Mouse (Mus musculus) intestine, postnatal 0 days (tissue): ENCODE measurements at regions not wholly inside any gene's neighbourhood (a gene's known extent, or its start where the extent isn't known, plus 50 kb on each side); places are given as distances from the start of the nearest gene placed in this dataset.

ENCODE experiments used
- ATAC-seq: fragments of 200-750 bp; cut with Nextera tagmentation; 2 replicates; pipeline ENCODE4 v1.8.0; 2017; ENCODE audit warnings: mild to moderate bottlenecking, moderate TSS enrichment, moderate library complexity
- H3K27ac ChIP-seq: fragments of 300-500 bp; sonication (generic); 2 replicates; pipeline ENCODE4 v1.5.1; 2014; ENCODE audit warnings: mild to moderate bottlenecking, low read depth, low read length, moderate library complexity
- H3K27me3 ChIP-seq: fragments of 300-500 bp; sonication (generic); replicated peaks from 2 replicates; pipeline ENCODE4 v1.6.1; 2014; ENCODE audit warnings: low read length, mixed read lengths; ENCODE audit not compliant: control insufficient read depth, insufficient read depth
- H3K36me3 ChIP-seq: fragments of 300-500 bp; sonication (generic); 2 replicates; pipeline ENCODE4 v1.6.1; 2014; ENCODE audit warnings: mild to moderate bottlenecking, moderate library complexity; ENCODE audit not compliant: control insufficient read depth, insufficient read depth
- H3K4me1 ChIP-seq: fragments of 300-500 bp; sonication (generic); replicated peaks from 2 replicates; pipeline ENCODE4 v1.6.1; 2014; ENCODE audit warnings: antibody characterized with exemption, low read length, mixed read lengths; ENCODE audit not compliant: control insufficient read depth, insufficient read depth
- H3K4me2 ChIP-seq: fragments of 300-500 bp; sonication (generic); replicated peaks from 2 replicates; pipeline ENCODE4 v1.6.1; 2014; ENCODE audit warnings: low read depth, mild to moderate bottlenecking, moderate library complexity
- H3K4me3 ChIP-seq: fragments of 300-500 bp; sonication (generic); 2 replicates; pipeline ENCODE4 v1.5.1; 2014; ENCODE audit warnings: low read depth, low read length
- H3K9ac ChIP-seq: fragments of 300-500 bp; sonication (generic); 2 replicates; pipeline ENCODE4 v1.6.1; 2014; ENCODE audit warnings: mild to moderate bottlenecking, low read depth, low read length
- H3K9me3 ChIP-seq: fragments of 300-500 bp; sonication (generic); 2 replicates; pipeline ENCODE4 v1.6.1; 2016; ENCODE audit warnings: mixed run types; ENCODE audit not compliant: control insufficient read depth
- CTCF ChIP-seq: sonication (generic); IDR thresholded peaks from 2 replicates; pipeline ENCODE4 v1.5.1; 2016; ENCODE audit warnings: low read depth, mild to moderate bottlenecking, control low read depth, antibody characterized with exemption, moderate library complexity
- WGBS: fragments of 180-500 bp; shearing (Covaris S2); extraction: QIAGEN DNeasy Blood & Tissue Kit; methylation state at CpG from one replicate; pipeline ENCODE4 v1.1.7; 2014; 5-methylcytosine and 5-hydroxymethylcytosine counted together

DNA sequence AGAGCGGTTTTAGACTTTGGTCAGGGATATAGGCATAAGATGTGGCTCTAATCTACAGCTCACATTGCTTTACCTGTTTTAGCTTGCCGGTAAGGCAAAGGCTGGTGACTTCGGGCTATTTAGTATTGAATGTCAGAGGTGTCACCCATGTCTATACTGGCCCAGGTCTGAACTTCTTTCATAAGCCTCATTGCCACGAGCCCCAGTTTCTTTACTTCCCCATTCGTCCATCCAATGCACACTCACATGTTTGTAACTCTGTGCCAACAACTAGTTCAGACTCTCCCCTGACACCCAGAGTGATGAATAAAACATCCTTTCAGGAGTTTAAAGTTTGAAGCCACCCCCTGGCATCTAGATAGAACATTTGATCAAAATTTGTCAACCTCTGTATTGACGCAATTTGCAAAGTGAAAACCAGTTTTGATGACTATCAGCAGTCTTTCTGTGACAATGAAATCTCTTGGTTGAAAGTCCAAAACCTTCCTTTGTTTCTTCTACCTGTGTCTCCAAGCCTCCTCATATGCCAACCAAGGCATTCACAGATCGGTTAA, 288.4 kb downstream of the Ets1 start:
- Histone ChIP-seq H3K9ac (no peak overlapping the region), H3K4me2 (no peak overlapping the region), H3K9me3 (no peaks in the 10 kb centered on the region), H3K4me1 (no peaks in the 10 kb centered on the region), H3K27me3 (no peaks in the 10 kb centered on the region), H3K27ac (no peak overlapping the region), H3K4me3 (no peak overlapping the region), H3K36me3 (no peaks in the 10 kb centered on the region)
- 89% methylated on average over 7 of the region's 7 CpGs for WGBS
- no peak for TF ChIP-seq CTCF
- ATAC-seq, result no peak

DNA sequence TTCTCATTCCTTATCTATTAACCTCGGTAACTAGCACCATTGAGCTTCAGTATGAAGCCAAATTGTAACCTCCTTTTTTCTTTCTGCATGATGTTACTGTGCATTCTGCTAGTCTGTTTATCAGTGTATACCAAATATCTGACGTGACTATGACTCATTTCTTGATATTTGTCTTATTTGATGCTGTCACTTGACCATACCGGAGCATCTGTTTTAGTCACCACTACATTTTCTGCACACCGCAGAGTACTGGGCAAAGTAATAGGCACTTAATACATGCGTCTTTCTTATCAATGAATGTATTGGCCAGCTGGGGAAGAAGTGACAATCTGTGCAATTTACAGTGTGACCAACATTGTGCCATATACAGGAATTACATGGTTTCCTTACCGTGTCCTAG, 289.0 kb downstream of the Ets1 start:
- no peak overlapping the region for H3K9ac ChIP-seq
- H3K4me2 ChIP-seq, result no peak overlapping the region
- WGBS, result 87% methylated on average over 6 of the region's 6 CpGs
- H3K36me3 ChIP-seq, result no peaks in the 10 kb centered on the region
- TF ChIP-seq CTCF, result no peak
- H3K27ac ChIP-seq, result no peak overlapping the region
- H3K9me3 ChIP-seq, result no peaks in the 10 kb centered on the region
- H3K4me1 ChIP-seq, result no peaks in the 10 kb centered on the region
- ATAC-seq, result no peak
- H3K4me3 ChIP-seq, result no peak overlapping the region
- H3K27me3 ChIP-seq, result no peaks in the 10 kb centered on the region

DNA sequence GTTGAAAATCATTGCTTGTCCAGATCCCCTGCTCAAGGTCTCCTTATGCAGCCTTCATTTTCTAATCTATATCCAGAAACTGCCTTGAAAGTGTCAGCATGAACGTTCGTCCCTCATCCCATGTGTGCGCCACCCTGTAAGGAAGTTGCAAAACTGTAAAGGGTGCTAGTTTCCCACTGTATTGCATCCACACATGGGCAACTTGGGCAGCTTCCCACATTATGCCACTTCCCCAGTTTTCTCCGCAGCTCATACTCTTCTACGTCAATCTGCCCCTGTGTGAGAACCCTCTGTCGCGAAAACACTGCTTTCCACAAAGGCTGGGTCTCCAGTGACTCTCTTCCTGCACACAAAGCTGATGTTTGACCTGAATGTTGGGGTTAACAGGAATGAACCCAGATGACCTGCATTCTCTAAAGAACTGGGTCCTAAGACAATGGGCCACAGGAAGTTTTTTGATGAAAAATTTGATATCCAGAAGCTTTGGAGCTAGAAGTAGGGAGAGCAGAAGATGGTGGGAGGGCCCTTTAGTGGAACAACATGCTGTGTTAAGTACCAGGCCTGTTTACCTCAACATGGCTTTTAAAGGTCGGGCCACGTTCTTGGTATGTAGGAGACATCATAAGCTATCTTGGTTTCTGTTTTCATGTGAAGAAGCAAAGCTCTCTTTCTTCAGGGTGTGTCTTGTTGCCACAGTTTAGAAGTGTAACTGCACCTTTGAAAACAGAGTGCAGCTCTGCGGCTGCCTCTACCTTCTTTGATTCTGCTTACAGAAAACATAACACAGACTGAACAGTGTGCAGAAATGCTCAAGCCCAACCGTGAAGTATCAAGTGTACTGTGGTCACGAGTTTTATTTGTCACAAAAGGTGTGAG, 289.9 kb downstream of the Ets1 start:
- WGBS, result 77% methylated on average over 12 of the region's 12 CpGs
- no peak for ATAC-seq
- Histone ChIP-seq H3K9ac (no peak overlapping the region), H3K4me2 (no peak overlapping the region), H3K36me3 (no peaks in the 10 kb centered on the region), H3K4me1 (no peaks in the 10 kb centered on the region), H3K27ac (no peak overlapping the region), H3K4me3 (no peak overlapping the region), H3K9me3 (no peaks in the 10 kb centered on the region), H3K27me3 (no peaks in the 10 kb centered on the region)
- TF ChIP-seq CTCF, result no peak

DNA sequence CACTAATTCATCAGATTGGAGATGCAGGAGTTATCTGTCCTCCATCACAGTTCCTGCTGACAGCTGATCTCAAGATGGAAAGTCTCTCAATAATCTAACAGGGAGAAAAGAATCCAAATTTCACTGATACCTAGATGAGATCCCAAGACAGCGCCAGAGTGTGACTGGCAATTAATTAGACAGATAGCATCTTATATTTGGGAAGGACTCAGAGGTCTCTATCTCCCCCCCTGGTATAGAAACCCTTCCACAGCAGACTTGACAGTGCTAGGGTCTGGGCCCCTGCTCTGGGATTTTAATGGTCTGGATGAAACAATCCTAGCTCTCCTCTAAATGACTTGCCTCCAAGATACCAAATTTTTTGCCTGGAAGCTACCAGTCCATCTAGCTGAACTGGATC, 291.6 kb downstream of the Ets1 start:
- Histone ChIP-seq H3K27ac (no peak overlapping the region), H3K9me3 (no peaks in the 10 kb centered on the region), H3K27me3 (no peaks in the 10 kb centered on the region), H3K4me2 (no peak overlapping the region), H3K4me3 (no peak overlapping the region), H3K9ac (no peak overlapping the region), H3K4me1 (no peaks in the 10 kb centered on the region), H3K36me3 (no peaks in the 10 kb centered on the region)
- ATAC-seq, result no peak
- WGBS, result 92% methylated on average over 1 of the region's 1 CpGs
- no peak for TF ChIP-seq CTCF

DNA sequence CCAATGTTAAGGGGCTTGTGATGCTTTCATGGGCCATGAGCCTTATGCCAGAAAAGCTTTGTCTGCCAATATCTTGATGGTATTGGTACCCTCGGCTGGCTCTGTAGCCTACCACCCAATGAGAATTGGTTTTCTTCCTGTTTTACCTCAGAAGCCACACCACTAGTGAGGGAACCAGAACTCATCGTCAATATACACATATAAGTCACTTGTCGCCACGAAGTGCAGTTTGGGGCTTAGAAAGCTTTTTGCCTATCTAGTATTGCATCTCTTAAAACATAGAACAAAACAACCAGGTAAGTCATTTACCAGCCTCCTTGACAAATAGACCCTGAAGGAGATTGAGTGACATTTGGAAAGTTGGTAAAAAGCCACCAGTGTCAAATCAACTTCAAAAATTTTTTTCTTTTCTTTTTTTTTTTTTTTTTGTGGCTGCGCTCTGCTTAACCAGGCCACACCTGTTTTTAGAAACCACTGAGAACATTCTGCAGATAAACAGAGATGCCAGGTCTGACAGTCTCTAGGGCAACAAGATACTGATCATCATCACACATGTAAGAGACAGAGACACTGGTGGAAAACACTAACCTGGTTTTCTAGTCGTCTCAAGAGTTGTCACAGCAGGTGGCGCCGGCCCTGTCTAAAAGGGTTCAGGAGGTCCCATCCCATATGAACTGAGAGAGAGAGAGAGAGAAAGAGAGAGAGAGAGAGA, 292.4 kb downstream of the Ets1 start:
- Histone ChIP-seq H3K27me3 (no peaks in the 10 kb centered on the region), H3K9ac (no peak overlapping the region), H3K4me1 (no peaks in the 10 kb centered on the region), H3K36me3 (no peaks in the 10 kb centered on the region), H3K9me3 (no peaks in the 10 kb centered on the region), H3K27ac (no peak overlapping the region), H3K4me3 (no peak overlapping the region), H3K4me2 (no peak overlapping the region)
- no peak for ATAC-seq
- WGBS, result 86% methylated on average over 8 of the region's 8 CpGs
- TF ChIP-seq CTCF, result no peak

DNA sequence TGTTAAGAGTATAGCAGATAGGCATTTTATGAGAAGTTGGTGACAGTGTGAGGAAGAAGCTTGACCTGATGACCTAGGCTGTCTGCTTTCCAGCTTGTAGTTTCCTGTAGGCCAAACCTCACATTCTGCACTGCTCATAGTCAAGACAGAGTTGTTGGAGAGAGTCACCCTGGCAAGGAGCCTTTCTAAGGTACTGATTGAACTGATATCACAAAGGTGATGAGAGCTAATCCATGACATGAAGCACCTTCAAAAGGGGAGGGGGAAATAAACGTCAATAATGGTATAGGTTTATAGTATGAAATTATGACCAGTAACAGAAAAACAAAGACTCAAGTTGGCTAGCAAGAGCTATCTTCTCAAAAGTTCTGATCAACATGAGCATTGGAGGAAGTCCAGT, 293.3 kb downstream of the Ets1 start:
- TF ChIP-seq CTCF, result no peak
- ATAC-seq, result no peak
- 77% methylated on average over 1 of the region's 1 CpGs for WGBS

More for the DNA sequence above, 293.3 kb downstream of the Ets1 start:
- no peaks in the 10 kb centered on the region for H3K9me3 ChIP-seq
- H3K9ac ChIP-seq, result no peak overlapping the region
- H3K27me3 ChIP-seq, result no peaks in the 10 kb centered on the region
- no peak overlapping the region for H3K4me3 ChIP-seq
- no peaks in the 10 kb centered on the region for H3K36me3 ChIP-seq
- no peak overlapping the region for H3K27ac ChIP-seq
- H3K4me2 ChIP-seq, result no peak overlapping the region
- no peaks in the 10 kb centered on the region for H3K4me1 ChIP-seq
